Mouse (Mus musculus) B cell, adult 2 months (primary cell): ENCODE measurements around the gene Dnajc7.

Source experiments
- DNase-seq, 2 experiments: peaks; one replicate each; pipeline ENCODE4 v3.0.0; 2022

Dnajc7 gene

GRCm38 (mm10) chr11:100579116-100579799 is 40.7 kb downstream of the Dnajc7 start:
- no peak for DNase-seq

- peak; percentile 68 to 76 for DNase-seq
These were observed 41.9 kb downstream of the Dnajc7 start for GRCm38 (mm10) chr11:100577852-100578599.

GRCm38 (mm10) chr11:100576256-100576655 is 43.7 kb downstream of the Dnajc7 start:
- DNase-seq: no peak

- no peak for DNase-seq
These were observed 44.5 kb downstream of the Dnajc7 start for GRCm38 (mm10) chr11:100575484-100575855.

- DNase-seq: peak; percentile 86 to 88
These were observed 45.1 kb downstream of the Dnajc7 start, which contains the start of gene Cnp for GRCm38 (mm10) chr11:100574708-100575483. Cnp (plus strand) TSS chr11:100574904.

GRCm38 (mm10) chr11:100574188-100574587 is 45.8 kb downstream of the Dnajc7 start:
- DNase-seq: peak; percentile 53 to 58

- DNase-seq: peak; percentile 29 to 33
These were observed 48.8 kb downstream of the Dnajc7 start for GRCm38 (mm10) chr11:100571202-100571567.

- DNase-seq: peak; percentile 79 to 80
These were observed 49.4 kb downstream of the Dnajc7 start for GRCm38 (mm10) chr11:100570430-100571201.

- no peak for DNase-seq
These were observed 50.2 kb downstream of the Dnajc7 start for GRCm38 (mm10) chr11:100569789-100570188.

- DNase-seq: no peak
These were observed 51.3 kb downstream of the Dnajc7 start for GRCm38 (mm10) chr11:100568692-100569091.

GRCm38 (mm10) chr11:100567815-100568245 is 52.1 kb downstream of the Dnajc7 start:
- peak; percentile 40 to 45 for DNase-seq

- DNase-seq: no peak
These were observed 52.7 kb downstream of the Dnajc7 start for GRCm38 (mm10) chr11:100567229-100567628.

GRCm38 (mm10) chr11:100564703-100565102 is 55.3 kb downstream of the Dnajc7 start:
- DNase-seq: no peak

- no peak for DNase-seq
These were observed 55.7 kb downstream of the Dnajc7 start for GRCm38 (mm10) chr11:100564297-100564696.

GRCm38 (mm10) chr11:100561748-100562147 is 58.2 kb downstream of the Dnajc7 start:
- DNase-seq: no peak

- DNase-seq: no peak
These were observed 60.5 kb downstream of the Dnajc7 start for GRCm38 (mm10) chr11:100559476-100559875.

GRCm38 (mm10) chr11:100557563-100557962 is 62.4 kb downstream of the Dnajc7 start:
- no peak for DNase-seq

- DNase-seq: peak; percentile 71 to 80
These were observed 64.4 kb downstream of the Dnajc7 start for GRCm38 (mm10) chr11:100555583-100555982.

GRCm38 (mm10) chr11:100552842-100553241 is 67.1 kb downstream of the Dnajc7 start:
- no peak for DNase-seq

GRCm38 (mm10) chr11:100550101-100550500 is 69.9 kb downstream of the Dnajc7 start:
- DNase-seq: no peak

GRCm38 (mm10) chr11:100549466-100549865 is 70.5 kb downstream of the Dnajc7 start:
- no peak for DNase-seq

GRCm38 (mm10) chr11:100548141-100548540 is 71.8 kb downstream of the Dnajc7 start:
- DNase-seq: no peak

GRCm38 (mm10) chr11:100546955-100547354 is 73.0 kb downstream of the Dnajc7 start:
- DNase-seq: no peak
